Mouse (Mus musculus) testis, adult 2 months (tissue): ENCODE measurements around the gene Zscan12.

Source experiments
- CTCF ChIP-seq: fragments of 200-500 bp; IDR thresholded peaks from 2 replicates; pipeline ENCODE4 v1.5.1; 2012; ENCODE audit warnings: low read depth, mild to moderate bottlenecking, inconsistent platforms, low read length, moderate library complexity; ENCODE audit not compliant: control insufficient read depth, insufficient read depth, insufficient replicate concordance
- POLR2A ChIP-seq: fragments of 200-500 bp; IDR thresholded peaks from 2 replicates; pipeline ENCODE4 v1.6.1; 2012; ENCODE audit warnings: low read depth, mild to moderate bottlenecking, inconsistent platforms, low read length, moderate library complexity; ENCODE audit not compliant: control insufficient read depth

- TF ChIP-seq POLR2A (no peak), CTCF (no peak)
These were observed 12.0 kb upstream of the Zscan12 start for GRCm38 (mm10) chr13:21350593-21350992.
